Mouse (Mus musculus): Measurements from ENCODE around the gene Gng3.

DNA sequence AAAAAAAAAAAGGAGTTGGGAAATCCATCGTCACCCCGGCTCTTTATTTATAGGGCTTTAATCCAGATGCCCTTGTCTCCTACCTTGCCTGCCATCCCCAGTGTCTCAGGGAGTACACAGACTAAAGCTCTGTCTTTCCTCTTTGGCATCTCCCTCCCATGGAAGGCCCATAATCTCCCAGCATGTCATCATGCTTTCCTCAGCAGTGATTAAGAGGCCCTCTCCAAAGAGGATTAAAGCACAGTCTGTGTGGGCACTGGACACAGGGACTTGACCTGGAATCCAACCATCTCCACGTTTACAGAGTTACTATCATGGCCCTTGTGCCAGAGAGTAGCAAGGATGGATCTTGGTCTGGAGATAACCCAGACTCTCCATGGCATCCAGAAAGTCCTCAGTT lies 44.6 kb upstream of the Gng3 start, which contains the start of the genes Lbhd1 and Gm49403:
- TF ChIP-seq CTCF (IDR thresholded peaks at IDR 0.05; ENCODE audit: low read depth): no peak
- no peak for TF ChIP-seq EP300 (optimal IDR thresholded peaks at IDR 0.05)

Data from stomach, postnatal 0 days (tissue).